Mouse (Mus musculus) liver, embryonic 12.5 days (tissue): ENCODE data around the gene Itfg2. TPM values are rescaled to one million over a fixed set of nuclear protein-coding genes. Genes with fewer than 3 reads are reported as not detected.

ENCODE experiments used
- ATAC-seq: fragments of 200-750 bp; cut with Nextera tagmentation; 2 replicates; pipeline ENCODE4 v1.8.0; 2017; ENCODE audit warnings: moderate number of reproducible peaks, mild to moderate bottlenecking, moderate library complexity
- H3K27ac ChIP-seq: fragments of 300-500 bp; sonication (generic); 2 replicates; pipeline ENCODE4 v1.5.1; 2016; ENCODE audit warnings: mild to moderate bottlenecking
- H3K27me3 ChIP-seq: fragments of 300-500 bp; sonication (generic); replicated peaks from 2 replicates; pipeline ENCODE4 v1.6.1; 2016; ENCODE audit warnings: mild to moderate bottlenecking, moderate library complexity
- H3K36me3 ChIP-seq: fragments of 300-500 bp; sonication (generic); 2 replicates; pipeline ENCODE4 v1.6.1; 2016; ENCODE audit warnings: mild to moderate bottlenecking, moderate library complexity
- H3K4me1 ChIP-seq: fragments of 300-500 bp; sonication (generic); 2 replicates; pipeline ENCODE4 v1.6.1; 2016
- H3K4me2 ChIP-seq: fragments of 300-500 bp; sonication (generic); 2 replicates; pipeline ENCODE4 v1.6.1; 2016; ENCODE audit warnings: mild to moderate bottlenecking, moderate library complexity
- H3K4me3 ChIP-seq: fragments of 300-500 bp; sonication (generic); 2 replicates; pipeline ENCODE4 v1.5.1; 2016; ENCODE audit warnings: mild to moderate bottlenecking, moderate library complexity
- H3K9ac ChIP-seq: fragments of 300-500 bp; sonication (generic); 2 replicates; pipeline ENCODE4 v1.6.1; 2016; ENCODE audit warnings: mild to moderate bottlenecking, moderate library complexity
- H3K9me3 ChIP-seq: fragments of 300-500 bp; sonication (generic); replicated peaks from 2 replicates; pipeline ENCODE4 v1.6.1; 2016; ENCODE audit warnings: mild to moderate bottlenecking, moderate library complexity
- WGBS: fragments of 180-500 bp; shearing (Covaris S2); methylation state at CpG from one replicate; pipeline ENCODE4 v1.1.7; 2016; ENCODE audit not compliant: insufficient replicate concordance; 5-methylcytosine and 5-hydroxymethylcytosine counted together
- polyA plus RNA-seq: library from polyadenylated mRNA; unstranded; fragments of >200 nt; fragmentation: Nextera tagmentation; extraction: Ambion mirVana; gene quantifications from 2 replicates; pipeline ENCODE4 v1.2.1, GENCODE M21; 2016

Gene Itfg2
- polyA plus RNA-seq, 1 experiment from 2014 or later: 20.3 TPM

- ATAC-seq: no peak
- no peaks in the 10 kb centered on the region for H3K27me3 ChIP-seq
- 71% methylated on average over 6 of the region's 6 CpGs for WGBS
Observed at GRCm38 (mm10) chr6:128375192-128375591, 49.5 kb downstream of the Itfg2 start, which contains the start of the genes Tex52 and Gm44596. Gene Tex52, plus strand, starts transcription at chr6:128375456. Gene Gm44596, plus strand, starts transcription at chr6:128375503.

DNA sequence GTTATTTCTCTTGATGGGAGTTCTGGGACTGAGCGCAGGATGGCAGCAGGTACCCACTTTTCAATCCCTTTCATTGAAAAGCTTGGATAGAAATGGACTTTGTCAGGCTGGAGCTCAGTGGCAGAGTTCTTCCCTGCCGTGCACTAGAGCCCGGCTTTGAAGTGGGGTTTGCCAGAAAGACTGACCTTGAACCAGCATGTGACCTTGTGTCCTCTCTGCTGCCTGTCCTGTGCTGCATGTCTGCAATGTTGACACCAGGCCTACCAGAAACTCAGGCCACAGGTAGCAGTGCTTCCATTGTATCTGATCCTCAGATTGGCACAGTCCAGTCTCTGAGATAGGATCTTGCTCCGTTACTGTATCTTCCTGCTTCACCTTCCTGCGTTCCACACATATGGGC lies 54.7 kb downstream of the Itfg2 start:
- ATAC-seq: peak; percentile 9; the same call in 1 of the 2 replicates
- Histone ChIP-seq H3K36me3 (peaks cover 99% of the 10 kb centered on the region), H3K9ac (no peak overlapping the region), H3K4me2 (no peak overlapping the region), H3K9me3 (no peaks in the 10 kb centered on the region), H3K4me3 (no peak overlapping the region), H3K27ac (no peak overlapping the region), H3K27me3 (no peaks in the 10 kb centered on the region), H3K4me1 (peaks cover 8% of the 10 kb centered on the region)
- 87% methylated on average over 5 of the region's 5 CpGs for WGBS

More at GRCm38 (mm10) chr6:128375192-128375591, 49.5 kb downstream of the Itfg2 start, which contains the start of the genes Tex52 and Gm44596:
- Histone ChIP-seq H3K4me3 (no peak within 1 kb of the TSS), H3K4me1 (no peaks in the 10 kb centered on the region), H3K9me3 (no peaks in the 10 kb centered on the region), H3K9ac (no peak within 1 kb of the TSS), H3K27ac (no peak within 1 kb of the TSS), H3K36me3 (peaks cover 60% of the 10 kb centered on the region), H3K4me2 (no peak within 1 kb of the TSS)

DNA sequence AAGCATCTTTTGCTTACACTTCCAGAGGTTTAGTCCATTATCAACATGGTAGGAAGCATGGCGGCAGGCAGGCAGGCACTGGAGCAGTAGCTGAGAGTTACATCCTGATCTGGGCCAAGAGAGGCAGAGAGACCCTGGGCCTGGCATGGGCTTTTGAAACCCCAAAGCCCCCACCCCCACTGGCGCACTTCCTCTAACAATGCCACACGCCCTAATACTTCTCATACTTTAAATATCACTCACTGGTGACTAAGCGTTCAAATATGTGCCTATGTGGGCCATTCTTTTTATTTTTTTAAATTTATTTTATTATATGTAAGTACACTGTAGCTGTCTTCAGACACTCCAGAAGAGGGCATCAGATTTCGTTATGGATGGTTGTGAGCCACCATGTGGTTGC lies 58.3 kb downstream of the Itfg2 start:
- WGBS: 86% methylated on average over 5 of the region's 5 CpGs
- no peak for ATAC-seq
- Histone ChIP-seq H3K27ac (no peak overlapping the region), H3K4me2 (no peak overlapping the region), H3K27me3 (no peaks in the 10 kb centered on the region), H3K36me3 (peaks cover 66% of the 10 kb centered on the region), H3K4me3 (no peak overlapping the region), H3K9ac (no peak overlapping the region), H3K9me3 (no peaks in the 10 kb centered on the region), H3K4me1 (peaks cover 30% of the 10 kb centered on the region)

- H3K27me3 ChIP-seq: no peaks in the 10 kb centered on the region
- H3K9me3 ChIP-seq: no peaks in the 10 kb centered on the region
- H3K36me3 ChIP-seq: peaks cover 57% of the 10 kb centered on the region
- WGBS: 81% methylated on average over 6 of the region's 6 CpGs
- ATAC-seq: no peak
- H3K9ac ChIP-seq: no peak overlapping the region
- H3K4me3 ChIP-seq: 0 out of 2 replicates have a peak overlapping the region, but pooled peaks have one; percentile 99
- H3K27ac ChIP-seq: no peak overlapping the region
- H3K4me1 ChIP-seq: peaks cover 47% of the 10 kb centered on the region
- peak overlapping the region; percentile 85 for H3K4me2 ChIP-seq
Observed at GRCm38 (mm10) chr6:128364721-128365120, 60.0 kb downstream of the Itfg2 start.

DNA sequence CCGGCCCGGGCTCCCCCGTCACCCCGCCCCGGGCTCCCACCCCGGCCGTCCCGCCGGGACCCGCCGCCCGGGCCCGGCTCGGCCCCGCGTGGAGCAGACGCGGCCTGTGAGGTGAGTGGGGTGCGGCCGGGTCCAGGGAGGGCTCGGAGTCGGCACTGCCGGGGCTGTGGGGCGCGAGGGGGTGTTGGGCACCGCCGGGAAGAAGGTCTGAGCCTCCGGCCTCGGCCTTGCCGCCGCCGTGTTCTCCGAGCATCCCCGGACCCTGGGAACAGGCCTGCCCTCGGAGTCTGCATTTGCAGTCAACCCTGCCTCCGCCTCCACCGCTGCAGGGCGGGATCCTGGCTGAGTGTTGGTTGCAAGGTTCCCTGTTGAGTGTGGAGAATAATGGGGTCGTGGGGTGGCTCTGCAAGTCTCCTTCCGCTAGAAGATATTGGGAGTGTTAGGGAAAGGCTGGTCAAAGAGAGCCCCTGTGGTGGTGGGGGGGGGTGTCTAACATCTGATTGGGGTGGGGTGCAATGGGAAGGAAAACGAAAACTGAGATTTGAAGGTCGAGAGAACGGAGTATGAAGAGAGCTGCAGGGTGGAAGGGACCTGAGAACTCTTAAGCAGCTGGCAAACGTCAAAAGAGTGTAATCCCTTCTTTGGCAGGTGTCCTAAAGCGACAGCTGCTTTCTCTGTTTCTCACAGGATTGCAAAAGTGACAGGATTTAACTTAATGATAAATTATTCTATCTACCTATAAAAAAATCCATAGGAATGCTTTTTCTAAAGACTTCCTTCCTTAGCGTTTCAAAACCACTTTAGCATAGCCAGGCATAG lies 61.5 kb downstream of the Itfg2 start:
- peaks cover 53% of the 10 kb centered on the region for H3K36me3 ChIP-seq
- H3K4me2 ChIP-seq: peak overlapping the region; percentile 85

GRCm38 (mm10) chr6:128362381-128363006 lies 62.2 kb downstream of the Itfg2 start, which contains the start of the genes Rhno1 and Foxm1:
Gene Rhno1, minus strand, starts transcription at chr6:128362911.
Gene Foxm1, plus strand, starts transcription at chr6:128362967.
- Histone ChIP-seq H3K9me3 (no peaks in the 10 kb centered on the region), H3K4me3 (peak within 1 kb of the TSS; percentile 99), H3K36me3 (peaks cover 53% of the 10 kb centered on the region), H3K9ac (peak within 1 kb of the TSS; percentile 97), H3K27ac (peak within 1 kb of the TSS; percentile 94), H3K27me3 (no peaks in the 10 kb centered on the region), H3K4me2 (peak within 1 kb of the TSS; percentile 85), H3K4me1 (peaks cover 50% of the 10 kb centered on the region)
- under 1% methylated on average over 55 of the region's 76 CpGs for WGBS
- peak; percentile 90 for ATAC-seq

More for the DNA sequence above, 61.5 kb downstream of the Itfg2 start:
- H3K4me3 ChIP-seq: peak overlapping the region; percentile 99
- H3K27me3 ChIP-seq: no peaks in the 10 kb centered on the region
- 1% methylated on average over 46 of the region's 46 CpGs for WGBS
- H3K9ac ChIP-seq: peak overlapping the region; percentile 97
- no peaks in the 10 kb centered on the region for H3K9me3 ChIP-seq
- H3K27ac ChIP-seq: peak overlapping the region; percentile 94
- peak; percentile 52 for ATAC-seq
- H3K4me1 ChIP-seq: peaks cover 50% of the 10 kb centered on the region

DNA sequence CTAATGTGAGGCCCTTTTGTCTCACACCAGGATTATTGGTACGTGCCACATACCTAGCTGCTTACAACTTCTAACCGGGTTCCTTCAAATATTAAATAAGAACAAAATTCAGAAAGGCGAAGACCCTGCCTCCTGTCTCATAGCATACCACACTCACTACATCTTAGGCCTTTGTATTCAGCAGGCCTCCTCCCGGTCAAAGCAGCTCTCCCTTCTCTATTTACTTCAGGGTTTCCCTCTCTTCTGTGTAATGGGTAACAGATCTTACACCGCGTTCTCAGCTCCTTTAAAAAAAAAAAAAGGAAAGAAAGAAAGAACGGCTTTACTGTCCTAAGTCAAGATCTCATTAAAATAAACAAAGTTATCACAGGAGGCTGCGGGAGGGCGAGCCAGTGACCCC lies 62.8 kb downstream of the Itfg2 start:
- Histone ChIP-seq H3K27ac (peak overlapping the region; percentile 94), H3K4me2 (peak overlapping the region; percentile 85), H3K36me3 (peaks cover 53% of the 10 kb centered on the region), H3K9ac (peak overlapping the region; percentile 97), H3K4me1 (peaks cover 53% of the 10 kb centered on the region), H3K9me3 (no peaks in the 10 kb centered on the region), H3K27me3 (no peaks in the 10 kb centered on the region), H3K4me3 (peak overlapping the region; percentile 99)
- ATAC-seq: no peak
- 14% methylated on average over 9 of the region's 9 CpGs for WGBS

Other genes starting within 250 kb of the Itfg2 start
- 1.1 and 1.7 TPM in 2 replicates for gene Tead4, start 124.1 kb downstream of the Itfg2 start, polyA plus RNA-seq
- gene Tulp3, start 69.1 kb downstream of the Itfg2 start, polyA plus RNA-seq: 4.7 and 4.8 TPM in 2 replicates
- gene Rhno1, start 62.0 kb downstream of the Itfg2 start, polyA plus RNA-seq: 78.6 and 81.0 TPM in 2 replicates
- 24.5 and 26.6 TPM in 2 replicates for gene Foxm1, start 62.0 kb downstream of the Itfg2 start, polyA plus RNA-seq
- not detected in 2 replicates for gene Tex52, start 49.5 kb downstream of the Itfg2 start, polyA plus RNA-seq
- not detected in 2 replicates for gene Gm44596, start 49.4 kb downstream of the Itfg2 start, polyA plus RNA-seq
- 1.3 and 1.6 TPM in 2 replicates for gene Nrip2, start 25.6 kb downstream of the Itfg2 start, polyA plus RNA-seq
- 332 and 346 TPM in 2 replicates for gene Fkbp4, start 13.7 kb upstream of the Itfg2 start, polyA plus RNA-seq
- 38.6 and 46.3 TPM in 2 replicates for gene Pzp, start 101.8 kb upstream of the Itfg2 start, polyA plus RNA-seq
- gene A2ml1, start 156.7 kb upstream of the Itfg2 start, polyA plus RNA-seq: 1.4 and 1.7 TPM in 2 replicates
- gene Klrb1a, start 198.6 kb upstream of the Itfg2 start, polyA plus RNA-seq: 0.12 TPM in 1 of 2 replicates, not detected in the other
- gene Clec2h, start 237.5 kb upstream of the Itfg2 start, polyA plus RNA-seq: not detected in 2 replicates